Mouse (Mus musculus) heart, embryonic 11.5 days (tissue): ENCODE measurements around the gene Gm20388. TPM values are rescaled to one million over a fixed set of nuclear protein-coding genes. Genes with fewer than 3 reads are reported as not detected.
A peak's percentile ranks its signal among the peaks of the same experiment; 100 is the strongest.

Experiments used
- ATAC-seq: fragments of 200-750 bp; cut with Nextera tagmentation; replicated peaks from 2 replicates; pipeline ENCODE4 v1.8.0; 2017; ENCODE audit warnings: moderate library complexity; ENCODE audit not compliant: insufficient number of reproducible peaks, low FRiP score, low TSS enrichment
- H3K27ac ChIP-seq: fragments of 300-500 bp; sonication (generic); 2 replicates; pipeline ENCODE4 v1.5.1; 2014; ENCODE audit warnings: mild to moderate bottlenecking, low read depth, low read length
- H3K27me3 ChIP-seq: fragments of 300-500 bp; sonication (generic); 2 replicates; pipeline ENCODE4 v1.6.1; 2014; ENCODE audit warnings: mild to moderate bottlenecking, low read length, mixed read lengths; ENCODE audit not compliant: control insufficient read depth, insufficient read depth
- H3K36me3 ChIP-seq: fragments of 300-500 bp; sonication (generic); 2 replicates; pipeline ENCODE4 v1.6.1; 2014; ENCODE audit warnings: mild to moderate bottlenecking, low read length, moderate library complexity, mixed read lengths; ENCODE audit not compliant: control insufficient read depth, insufficient read depth
- H3K4me1 ChIP-seq: fragments of 300-500 bp; sonication (generic); 2 replicates; pipeline ENCODE4 v1.6.1; 2014; ENCODE audit warnings: low read length; ENCODE audit not compliant: control insufficient read depth, insufficient read depth
- H3K4me2 ChIP-seq: fragments of 300-500 bp; sonication (generic); 2 replicates; pipeline ENCODE4 v1.6.1; 2014; ENCODE audit warnings: mild to moderate bottlenecking, moderate library complexity
- H3K4me3 ChIP-seq: fragments of 300-500 bp; sonication (generic); 2 replicates; pipeline ENCODE4 v1.5.1; 2014; ENCODE audit warnings: low read depth, low read length
- H3K9ac ChIP-seq: fragments of 300-500 bp; sonication (generic); 2 replicates; pipeline ENCODE4 v1.6.1; 2014; ENCODE audit warnings: mild to moderate bottlenecking, low read depth, low read length, moderate library complexity
- H3K9me3 ChIP-seq: fragments of 300-500 bp; sonication (generic); replicated peaks from 2 replicates; pipeline ENCODE4 v1.6.1; 2016; ENCODE audit warnings: low read length; ENCODE audit not compliant: control insufficient read depth
- WGBS: fragments of 180-500 bp; shearing (Covaris S2); extraction: QIAGEN DNeasy Blood & Tissue Kit; methylation state at CpG from one replicate; pipeline ENCODE4 v1.1.7; 2014; ENCODE audit not compliant: insufficient replicate concordance; 5-methylcytosine and 5-hydroxymethylcytosine counted together
- polyA plus RNA-seq: library from polyadenylated mRNA; unstranded; fragments of >200 nt; fragmentation: Nextera tagmentation; extraction: Ambion mirVana; gene quantifications from 2 replicates; pipeline ENCODE4 v1.2.1, GENCODE M21; 2014

The Gm20388 gene
- polyA plus RNA-seq, 1 experiment from 2014 or later, result 6.4 TPM

- peaks cover 50% of the 10 kb centered on the region for H3K4me1 ChIP-seq
Observed at GRCm38 (mm10) chr8:121898401-121898931, 1987.8 kb downstream of the Gm20388 start.

GRCm38 (mm10) chr8:121899180-121900044 lies 1988.8 kb downstream of the Gm20388 start:
- Histone ChIP-seq H3K9ac (peak overlapping the region; percentile 57; the same call in 1 of the 2 replicates), H3K4me3 (no peak overlapping the region), H3K27me3 (no peaks in the 10 kb centered on the region), H3K4me1 (peaks cover 49% of the 10 kb centered on the region), H3K4me2 (peak overlapping the region; percentile 54), H3K27ac (peak overlapping the region; percentile 82), H3K9me3 (no peaks in the 10 kb centered on the region), H3K36me3 (no peaks in the 10 kb centered on the region)
- WGBS, result 72% methylated on average over 18 of the region's 18 CpGs
- ATAC-seq, result peak; percentile 76

More at GRCm38 (mm10) chr8:121898401-121898931, 1987.8 kb downstream of the Gm20388 start:
- no peaks in the 10 kb centered on the region for H3K27me3 ChIP-seq
- ATAC-seq, result peak; percentile 86
- peak overlapping the region; percentile 82 for H3K27ac ChIP-seq
- no peaks in the 10 kb centered on the region for H3K36me3 ChIP-seq
- 4% methylated on average over 4 of the region's 4 CpGs for WGBS
- H3K4me2 ChIP-seq, result peak overlapping the region; percentile 54
- H3K9me3 ChIP-seq, result no peaks in the 10 kb centered on the region
- H3K9ac ChIP-seq, result peak overlapping the region; percentile 57
- no peak overlapping the region for H3K4me3 ChIP-seq

GRCm38 (mm10) chr8:121901498-121902236 lies 1991.0 kb downstream of the Gm20388 start:
- ATAC-seq, result no peak
- H3K9me3 ChIP-seq, result no peaks in the 10 kb centered on the region
- no peak overlapping the region for H3K4me3 ChIP-seq
- peaks cover 52% of the 10 kb centered on the region for H3K4me1 ChIP-seq
- H3K9ac ChIP-seq, result peak overlapping the region; percentile 47
- no peak overlapping the region for H3K4me2 ChIP-seq
- H3K27me3 ChIP-seq, result no peaks in the 10 kb centered on the region
- H3K36me3 ChIP-seq, result no peaks in the 10 kb centered on the region
- H3K27ac ChIP-seq, result peak overlapping the region; percentile 18; the same call in 1 of the 2 replicates
- 47% methylated on average over 8 of the region's 8 CpGs for WGBS

GRCm38 (mm10) chr8:121903977-121904376 lies 1993.3 kb downstream of the Gm20388 start:
- no peaks in the 10 kb centered on the region for H3K36me3 ChIP-seq
- H3K4me3 ChIP-seq, result no peak overlapping the region
- no peaks in the 10 kb centered on the region for H3K9me3 ChIP-seq
- no peak for ATAC-seq
- no peak overlapping the region for H3K9ac ChIP-seq
- peaks cover 29% of the 10 kb centered on the region for H3K4me1 ChIP-seq
- H3K27ac ChIP-seq, result no peak overlapping the region
- H3K27me3 ChIP-seq, result no peaks in the 10 kb centered on the region
- H3K4me2 ChIP-seq, result no peak overlapping the region
- WGBS, result 53% methylated on average over 6 of the region's 6 CpGs

GRCm38 (mm10) chr8:121904999-121905398 lies 1994.4 kb downstream of the Gm20388 start:
- Histone ChIP-seq H3K27me3 (no peaks in the 10 kb centered on the region; the same call in 1 of the 2 replicates), H3K9ac (no peak overlapping the region), H3K4me2 (peak overlapping the region; percentile 96; the same call in 1 of the 2 replicates), H3K9me3 (no peaks in the 10 kb centered on the region), H3K36me3 (no peaks in the 10 kb centered on the region), H3K4me3 (no peak overlapping the region), H3K27ac (no peak overlapping the region), H3K4me1 (peaks cover 30% of the 10 kb centered on the region)
- WGBS, result 85% methylated on average over 9 of the region's 9 CpGs
- no peak for ATAC-seq

DNA sequence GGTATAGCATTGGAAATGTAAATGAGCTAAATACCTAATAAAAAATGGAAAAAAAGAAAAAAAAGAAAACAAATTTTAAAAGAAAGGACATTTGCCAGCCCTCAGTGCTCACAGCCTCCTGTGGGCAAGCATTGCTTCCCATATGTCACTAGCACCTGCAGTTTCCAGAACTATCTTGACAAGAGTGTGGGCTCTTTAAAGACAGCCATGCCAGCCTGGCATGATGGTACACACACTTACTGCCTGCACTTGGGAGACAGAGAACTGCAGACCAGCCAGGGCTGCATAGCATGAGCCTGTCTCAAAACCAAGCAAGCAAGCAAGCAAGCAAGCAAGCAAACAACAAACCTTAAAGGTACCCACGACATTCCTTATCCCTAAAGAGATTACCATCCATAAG lies 1994.8 kb downstream of the Gm20388 start:
- no peak overlapping the region for H3K27ac ChIP-seq
- H3K9ac ChIP-seq, result peak overlapping the region; percentile 74; the same call in 1 of the 2 replicates
- ATAC-seq, result no peak
- no peaks in the 10 kb centered on the region for H3K9me3 ChIP-seq
- H3K4me1 ChIP-seq, result peaks cover 30% of the 10 kb centered on the region
- H3K36me3 ChIP-seq, result no peaks in the 10 kb centered on the region
- no peaks in the 10 kb centered on the region; the same call in 1 of the 2 replicates for H3K27me3 ChIP-seq
- H3K4me2 ChIP-seq, result peak overlapping the region; percentile 96
- peak overlapping the region; percentile 73 for H3K4me3 ChIP-seq
- 48% methylated on average over 1 of the region's 1 CpGs for WGBS

DNA sequence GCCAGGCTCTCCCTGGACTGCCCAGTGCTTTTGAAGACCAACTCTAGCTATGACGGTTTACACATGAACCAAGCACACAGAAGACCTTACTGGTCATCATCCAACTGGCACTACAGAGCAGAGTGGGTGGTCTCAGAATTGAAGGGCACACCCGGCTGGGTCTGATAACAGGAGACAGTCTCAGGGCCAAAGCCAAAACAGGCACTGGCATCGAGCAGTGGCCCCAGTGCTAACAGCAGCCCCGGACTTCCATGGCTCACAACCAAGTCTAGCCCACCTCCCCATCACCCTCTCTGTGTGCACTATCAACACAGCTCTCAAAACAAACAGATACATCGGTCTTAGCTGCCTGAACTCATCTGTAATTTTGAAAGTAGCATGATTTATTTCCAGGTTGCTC lies 1995.2 kb downstream of the Gm20388 start:
- Histone ChIP-seq H3K4me2 (peak overlapping the region; percentile 96), H3K36me3 (no peaks in the 10 kb centered on the region), H3K4me1 (peaks cover 30% of the 10 kb centered on the region), H3K4me3 (peak overlapping the region; percentile 73), H3K9ac (peak overlapping the region; percentile 74), H3K9me3 (no peaks in the 10 kb centered on the region), H3K27me3 (no peaks in the 10 kb centered on the region; the same call in 1 of the 2 replicates), H3K27ac (no peak overlapping the region)
- 32% methylated on average over 5 of the region's 5 CpGs for whole genome bisulfite sequencing
- no peak for ATAC-seq
